Mouse (Mus musculus) intestine, embryonic 14.5 days (tissue): ENCODE data around the gene Sh3yl1. TPM values are rescaled to one million over a fixed set of nuclear protein-coding genes. Genes with fewer than 3 reads are reported as not detected.
A peak's percentile ranks its signal among the peaks of the same experiment; 100 is the strongest.

Experiments used
- ATAC-seq: fragments of 200-750 bp; cut with Nextera tagmentation; replicated peaks from 2 replicates; pipeline ENCODE4 v1.8.0; 2017; ENCODE audit warnings: low read depth, moderate number of reproducible peaks, moderate TSS enrichment, moderate library complexity; ENCODE audit not compliant: low FRiP score, low TSS enrichment
- DNase-seq: peaks from one replicate; pipeline ENCODE4 v3.0.0-alpha.2; 2018; ENCODE audit warnings: low spot score
- H3K27ac ChIP-seq: fragments of 300-500 bp; sonication (generic); 2 replicates; pipeline ENCODE4 v1.5.1; 2014; ENCODE audit warnings: low read depth, mild to moderate bottlenecking, control low read depth
- H3K27me3 ChIP-seq: fragments of 300-500 bp; sonication (generic); replicated peaks from 2 replicates; pipeline ENCODE4 v1.6.1; 2014; ENCODE audit warnings: low read length, control low read depth; ENCODE audit not compliant: control insufficient read depth, insufficient read depth
- H3K36me3 ChIP-seq: fragments of 300-500 bp; sonication (generic); 2 replicates; pipeline ENCODE4 v1.6.1; 2014; ENCODE audit warnings: low read length, control low read depth; ENCODE audit not compliant: control insufficient read depth, insufficient read depth
- H3K4me1 ChIP-seq: fragments of 300-500 bp; sonication (generic); replicated peaks from 2 replicates; pipeline ENCODE4 v1.6.1; 2014; ENCODE audit warnings: low read length, control low read depth, mixed read lengths; ENCODE audit not compliant: control insufficient read depth, insufficient read depth
- H3K4me2 ChIP-seq: fragments of 300-500 bp; sonication (generic); 2 replicates; pipeline ENCODE4 v1.6.1; 2014; ENCODE audit warnings: low read length
- H3K4me3 ChIP-seq: fragments of 300-500 bp; sonication (generic); 2 replicates; pipeline ENCODE4 v1.5.1; 2014; ENCODE audit warnings: low read depth, low read length, control low read depth, mixed read lengths
- H3K9ac ChIP-seq: fragments of 300-500 bp; sonication (generic); 2 replicates; pipeline ENCODE4 v1.6.1; 2014; ENCODE audit warnings: mild to moderate bottlenecking, low read length
- H3K9me3 ChIP-seq: fragments of 300-500 bp; sonication (generic); 2 replicates; pipeline ENCODE4 v1.6.1; 2016; ENCODE audit warnings: low read length, control low read depth; ENCODE audit not compliant: control insufficient read depth
- WGBS: fragments of 180-500 bp; shearing (Covaris S2); extraction: QIAGEN DNeasy Blood & Tissue Kit; methylation state at CpG from one replicate; pipeline ENCODE4 v1.1.7; 2014; 5-methylcytosine and 5-hydroxymethylcytosine counted together
- polyA plus RNA-seq: library from polyadenylated mRNA; unstranded; fragments of >200 nt; fragmentation: Nextera tagmentation; extraction: Ambion mirVana; gene quantifications from 2 replicates; pipeline ENCODE4 v1.2.1, GENCODE M21; 2014

Gene Sh3yl1
- polyA plus RNA-seq, 1 experiment from 2014 or later, result 18.7 TPM

DNA sequence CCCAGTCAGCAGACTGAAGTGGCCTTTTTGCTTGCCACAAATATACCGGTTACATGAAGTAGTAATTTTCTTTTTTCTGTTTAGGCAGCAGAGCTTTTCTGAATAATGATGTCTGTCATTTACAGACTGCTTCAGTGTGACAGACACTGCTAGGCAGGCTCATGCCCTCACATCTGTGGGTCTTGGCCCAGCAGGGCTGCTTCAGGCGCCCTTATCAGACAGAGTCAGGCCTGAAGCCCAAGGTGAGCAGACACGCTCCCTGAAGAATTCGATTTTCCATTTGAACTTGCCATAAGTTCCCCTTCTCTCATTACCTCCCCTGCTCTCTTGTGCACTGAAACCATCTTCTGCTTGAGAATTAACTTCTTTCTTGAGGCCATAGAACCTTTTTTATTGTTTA is 23.5 kb upstream of the Sh3yl1 start:
- no peak for ATAC-seq

DNA sequence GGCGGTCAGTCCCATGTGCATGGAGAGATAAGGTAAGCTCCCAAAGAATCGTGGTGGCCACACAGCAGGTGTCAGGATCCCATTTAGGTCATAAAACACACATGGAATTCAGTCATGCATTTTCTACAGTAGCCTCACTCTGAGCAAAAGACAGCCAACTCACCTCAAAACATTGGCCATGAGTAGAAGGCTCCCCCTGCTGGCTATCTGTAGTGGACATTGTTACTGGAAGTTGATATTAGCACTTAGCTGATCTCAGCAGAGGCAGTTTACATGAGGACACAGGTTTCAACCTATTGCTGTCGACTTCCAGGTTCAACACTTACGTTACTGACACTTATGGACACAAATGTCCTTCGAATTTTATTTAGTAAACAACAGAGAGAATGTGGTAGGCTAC is 21.4 kb upstream of the Sh3yl1 start:
- H3K4me3 ChIP-seq, result no peak overlapping the region
- H3K9ac ChIP-seq, result no peak overlapping the region
- no peaks in the 10 kb centered on the region for H3K4me1 ChIP-seq
- H3K36me3 ChIP-seq, result peaks cover 14% of the 10 kb centered on the region
- H3K27ac ChIP-seq, result no peak overlapping the region
- no peaks in the 10 kb centered on the region for H3K9me3 ChIP-seq
- H3K4me2 ChIP-seq, result no peak overlapping the region
- DNase-seq (peak; percentile 83), ATAC-seq (0 out of 2 replicates have a peak, but pooled peaks have one; percentile 40)
- 34% methylated on average over 5 of the region's 5 CpGs for WGBS
- peaks cover 22% of the 10 kb centered on the region for H3K27me3 ChIP-seq

More for the DNA sequence above, 23.5 kb upstream of the Sh3yl1 start:
- Histone ChIP-seq H3K4me1 (no peaks in the 10 kb centered on the region), H3K36me3 (no peaks in the 10 kb centered on the region), H3K9ac (no peak overlapping the region), H3K4me3 (no peak overlapping the region), H3K27me3 (peaks cover 41% of the 10 kb centered on the region), H3K9me3 (no peaks in the 10 kb centered on the region), H3K27ac (no peak overlapping the region), H3K4me2 (no peak overlapping the region)
- whole genome bisulfite sequencing, result 82% methylated on average over 4 of the region's 4 CpGs
- DNase-seq, result no peak

DNA sequence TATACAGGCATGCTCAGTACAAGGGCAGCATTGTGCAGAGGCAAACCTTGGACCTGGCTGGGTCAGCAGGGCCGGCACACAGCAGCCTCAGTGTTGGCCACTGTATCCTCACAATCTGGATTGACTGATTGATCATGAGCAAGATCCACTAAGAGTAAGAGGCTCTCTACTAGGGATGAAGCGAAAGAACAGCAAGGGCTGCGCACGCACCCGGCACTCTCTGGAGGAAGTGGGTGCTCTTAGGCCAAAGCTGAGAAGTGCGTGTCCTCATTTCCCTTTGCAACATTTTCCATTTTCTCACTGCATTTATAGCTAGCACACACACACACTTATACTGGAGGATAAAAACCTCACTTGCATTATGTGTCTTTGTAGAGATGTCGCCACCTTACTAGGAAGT is 20.0 kb upstream of the Sh3yl1 start:
- no peak overlapping the region for H3K9ac ChIP-seq
- H3K4me1 ChIP-seq, result no peaks in the 10 kb centered on the region
- H3K36me3 ChIP-seq, result peaks cover 20% of the 10 kb centered on the region
- 83% methylated on average over 7 of the region's 7 CpGs for WGBS
- peaks cover 8% of the 10 kb centered on the region; the same call in 1 of the 2 replicates for H3K27me3 ChIP-seq
- no peak overlapping the region for H3K27ac ChIP-seq
- no peak for ATAC-seq
- no peak for DNase-seq
- H3K4me2 ChIP-seq, result no peak overlapping the region
- no peak overlapping the region for H3K4me3 ChIP-seq
- no peaks in the 10 kb centered on the region for H3K9me3 ChIP-seq

DNA sequence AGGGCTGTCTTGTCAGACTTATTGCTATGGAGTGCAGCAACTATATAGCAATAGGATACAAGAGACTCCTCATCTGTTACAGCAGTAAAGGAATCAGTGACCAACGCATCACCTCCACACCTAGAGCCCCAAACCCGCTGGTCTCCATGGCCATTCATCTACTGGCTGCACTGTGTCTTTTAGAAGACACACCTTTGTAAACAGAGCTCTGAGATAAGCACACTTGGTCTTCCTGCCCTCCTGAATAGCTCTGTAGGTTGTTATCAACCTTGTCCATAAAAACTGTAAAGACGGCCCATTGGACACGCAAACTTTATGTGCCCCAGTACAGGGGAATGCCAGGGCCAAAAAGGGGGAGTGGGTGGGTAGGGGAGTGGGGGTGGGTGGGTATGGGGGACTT is 14.4 kb upstream of the Sh3yl1 start:
- no peaks in the 10 kb centered on the region for H3K9me3 ChIP-seq
- no peaks in the 10 kb centered on the region for H3K4me1 ChIP-seq
- H3K4me2 ChIP-seq, result no peak overlapping the region
- ATAC-seq, result no peak
- H3K27me3 ChIP-seq, result no peaks in the 10 kb centered on the region
- no peak for DNase-seq
- H3K27ac ChIP-seq, result no peak overlapping the region
- H3K9ac ChIP-seq, result no peak overlapping the region
- peaks cover 37% of the 10 kb centered on the region for H3K36me3 ChIP-seq
- 73% methylated on average over 4 of the region's 4 CpGs for WGBS
- H3K4me3 ChIP-seq, result no peak overlapping the region

DNA sequence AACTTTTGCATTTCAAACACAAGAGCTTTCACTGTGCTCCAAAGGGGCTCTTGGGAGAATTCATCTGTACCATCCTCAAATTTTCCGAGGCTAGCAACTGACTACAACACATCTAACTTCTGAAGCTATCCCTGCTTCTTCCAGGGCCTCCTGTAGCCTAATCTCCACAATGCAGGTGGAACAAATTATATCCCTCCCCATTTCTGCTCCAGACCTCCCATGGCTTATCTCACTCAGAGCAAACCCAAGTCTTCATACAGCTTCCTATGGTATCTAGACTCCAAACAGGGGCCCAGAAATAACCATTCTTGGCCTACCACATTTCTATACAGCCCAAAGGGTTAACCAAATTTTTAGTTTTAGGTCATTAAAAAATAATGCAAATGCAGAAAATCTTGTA is 2.8 kb upstream of the Sh3yl1 start:
- H3K4me2 ChIP-seq, result no peak overlapping the region
- no peak overlapping the region for H3K4me3 ChIP-seq
- WGBS, result 91% methylated on average over 1 of the region's 1 CpGs
- ATAC-seq (no peak), DNase-seq (no peak)
- H3K9me3 ChIP-seq, result no peaks in the 10 kb centered on the region
- H3K36me3 ChIP-seq, result peaks cover 16% of the 10 kb centered on the region
- no peaks in the 10 kb centered on the region for H3K27me3 ChIP-seq
- H3K4me1 ChIP-seq, result peaks cover 17% of the 10 kb centered on the region
- no peak overlapping the region for H3K27ac ChIP-seq
- no peak overlapping the region for H3K9ac ChIP-seq

DNA sequence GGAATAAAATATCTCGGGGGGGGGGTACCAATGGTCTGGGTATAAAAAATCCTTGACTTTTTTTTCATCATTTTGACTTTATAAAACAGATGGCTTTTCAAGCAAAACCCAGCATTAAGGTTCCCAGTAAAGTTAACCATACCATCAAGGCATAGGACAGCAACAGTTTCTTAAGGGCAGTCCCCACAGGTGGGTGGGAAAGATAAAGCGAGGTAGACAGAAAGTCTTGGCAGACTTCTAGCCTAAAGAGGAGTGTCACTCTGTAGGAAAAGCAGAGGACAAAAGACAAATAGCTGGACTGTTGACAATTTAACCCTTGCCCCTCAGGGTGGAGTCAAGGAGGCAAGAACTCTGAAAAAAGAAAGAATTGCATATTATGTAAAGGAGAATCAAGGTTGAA is 1.6 kb upstream of the Sh3yl1 start:
- Histone ChIP-seq H3K9me3 (no peaks in the 10 kb centered on the region), H3K27ac (no peak overlapping the region), H3K36me3 (peaks cover 5% of the 10 kb centered on the region), H3K4me3 (no peak overlapping the region), H3K27me3 (no peaks in the 10 kb centered on the region), H3K9ac (no peak overlapping the region), H3K4me1 (peaks cover 17% of the 10 kb centered on the region), H3K4me2 (peak overlapping the region; percentile 89; the same call in 1 of the 2 replicates)
- 80% methylated on average over 2 of the region's 2 CpGs for WGBS
- no peak for DNase-seq
- ATAC-seq, result no peak

DNA sequence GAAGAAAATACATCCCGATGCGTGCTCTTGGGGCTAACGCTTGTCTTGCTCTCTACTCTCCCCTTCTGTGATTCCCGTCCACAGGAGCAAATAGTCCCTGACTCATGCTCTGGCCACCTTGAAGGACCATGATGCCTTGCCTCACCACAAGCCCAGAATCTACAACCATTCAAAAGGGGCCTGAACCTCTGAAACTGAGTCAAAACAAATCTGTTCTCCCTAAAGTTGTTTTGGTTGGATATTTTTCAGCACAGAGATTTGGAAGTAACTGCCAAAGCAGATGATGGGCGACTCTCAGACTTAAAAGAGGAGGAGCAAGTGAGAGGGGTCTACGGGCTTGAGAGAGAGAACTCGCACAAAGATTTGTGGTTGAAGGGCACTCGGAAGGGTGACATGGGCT is 608 bp upstream of the Sh3yl1 start:
- 18% methylated on average over 8 of the region's 8 CpGs for WGBS
- Histone ChIP-seq H3K27ac (no peak overlapping the region), H3K36me3 (peaks cover 5% of the 10 kb centered on the region), H3K27me3 (no peaks in the 10 kb centered on the region), H3K4me1 (peaks cover 17% of the 10 kb centered on the region), H3K4me2 (peak overlapping the region; percentile 89), H3K4me3 (peak overlapping the region; percentile 57), H3K9me3 (no peaks in the 10 kb centered on the region), H3K9ac (peak overlapping the region; percentile 69)
- no peak for DNase-seq
- ATAC-seq, result no peak

DNA sequence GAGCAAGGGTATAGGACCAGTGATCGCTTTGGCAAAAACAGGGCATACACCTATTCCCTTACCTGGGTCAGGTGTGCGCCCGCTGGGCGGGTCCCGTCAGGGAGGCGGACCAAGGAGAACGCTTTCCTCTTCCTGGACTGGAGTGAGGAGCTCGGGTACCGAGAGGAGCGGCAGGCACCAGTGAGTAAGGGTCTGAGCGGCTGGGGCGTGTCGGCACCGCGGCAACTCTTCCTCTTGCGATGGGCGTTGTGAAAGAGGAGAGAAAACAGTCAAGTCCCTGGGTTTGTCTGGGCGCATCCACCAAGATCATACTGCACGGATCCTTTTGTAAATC is 547 bp downstream of the Sh3yl1 start:
- H3K9me3 ChIP-seq, result no peaks in the 10 kb centered on the region
- no peak for DNase-seq
- peak; percentile 87 for ATAC-seq
- no peaks in the 10 kb centered on the region for H3K27me3 ChIP-seq
- peak overlapping the region; percentile 57 for H3K4me3 ChIP-seq
- H3K36me3 ChIP-seq, result peaks cover 5% of the 10 kb centered on the region
- peaks cover 17% of the 10 kb centered on the region for H3K4me1 ChIP-seq
- 0 out of 2 replicates have a peak overlapping the region, but pooled peaks have one; percentile 22 for H3K27ac ChIP-seq
- peak overlapping the region; percentile 69 for H3K9ac ChIP-seq
- WGBS, result under 1% methylated on average over 19 of the region's 19 CpGs
- peak overlapping the region; percentile 93 for H3K4me2 ChIP-seq

DNA sequence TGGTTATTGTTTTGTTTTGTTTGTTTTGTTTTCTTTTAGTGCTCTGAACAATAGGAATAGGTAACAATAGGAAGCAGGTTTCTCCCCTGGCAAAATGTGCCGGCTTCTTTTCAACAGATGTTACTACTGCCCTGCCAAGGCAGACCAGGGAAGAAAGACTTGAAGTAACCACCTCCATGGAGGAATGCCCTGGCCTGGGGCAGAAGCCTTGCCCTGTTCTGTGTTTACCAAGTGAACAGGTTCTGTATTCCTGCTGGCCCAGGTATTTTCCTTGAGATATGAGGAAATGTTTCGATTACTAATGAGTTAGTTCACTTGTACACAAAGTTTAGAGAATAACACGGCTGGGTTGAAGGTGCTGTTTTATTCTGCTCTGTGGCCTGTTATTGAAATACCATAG is 1.4 kb downstream of the Sh3yl1 start:
- Histone ChIP-seq H3K4me3 (peak overlapping the region; percentile 57), H3K4me1 (peaks cover 17% of the 10 kb centered on the region), H3K4me2 (peak overlapping the region; percentile 93), H3K36me3 (peaks cover 5% of the 10 kb centered on the region), H3K9ac (no peak overlapping the region), H3K27ac (no peak overlapping the region), H3K9me3 (no peaks in the 10 kb centered on the region), H3K27me3 (no peaks in the 10 kb centered on the region)
- DNase-seq, result no peak
- 64% methylated on average over 3 of the region's 3 CpGs for WGBS
- no peak for ATAC-seq
